Mouse (Mus musculus): Measurements from ENCODE around the gene 4921536K21Rik. TPM values are rescaled to one million over a fixed set of nuclear protein-coding genes. Genes with fewer than 3 reads are reported as not detected.

Gene 4921536K21Rik
- total and polyA plus RNA-seq, 3 experiments = 0.08 to 0.40 TPM; not detected in 1

- Histone ChIP-seq H3K27me3 (ENCODE audit: control insufficient read depth in 1 of 2, insufficient read depth in 2 of 2, low read length in 2 of 2) (peaks cover 1 to 7% of the 10 kb centered on the region in 2 experiments; a peak in 2 of 4 replicates), H3K4me1 (ENCODE audit: control insufficient read depth in 1 of 2, insufficient read depth in 2 of 2, low read length in 2 of 2) (peaks cover 3 to 17% of the 10 kb centered on the region in 2 experiments; a peak in 3 of 4 replicates), H3K36me3 (ENCODE audit: control insufficient read depth in 1 of 2, insufficient read depth in 2 of 2, low read length in 2 of 2) (peaks cover 0 to 16% of the 10 kb centered on the region in 2 experiments; a peak in 2 of 4 replicates), H3K9ac (ENCODE audit: control insufficient read depth, low read depth, low read length, poor library complexity, severe bottlenecking) (no peak overlapping the region), H3K9me3 (replicated peaks; ENCODE audit: insufficient read depth, low read length) (no peaks in the 10 kb centered on the region), H3K4me3 (ENCODE audit: control insufficient read depth in 1 of 2, insufficient read depth in 1 of 2, low read depth in 2 of 2, low read length in 2 of 2) (no peak overlapping the region), H3K27ac (ENCODE audit: control insufficient read depth, low read depth, low read length) (no peak overlapping the region), H3K79me2 (ENCODE audit: control insufficient read depth, insufficient read depth, low read length, poor library complexity) (no peaks in the 10 kb centered on the region)
- TF ChIP-seq POLR2A (IDR thresholded peaks at IDR 0.05; ENCODE audit: control insufficient read depth in 1 of 2, insufficient read depth in 1 of 2, low read depth in 1 of 2, low read length in 2 of 2, poor library complexity in 1 of 2) (no peak), USF2 (IDR thresholded peaks at IDR 0.05; ENCODE audit: borderline replicate concordance in 1 of 2, insufficient read depth in 1 of 2, low read depth in 1 of 2, low read length in 2 of 2) (no peak), ETS1 (IDR thresholded peaks at IDR 0.05; ENCODE audit: low read depth, low read length) (0 out of 2 replicates have a peak, but pooled peaks have one; percentile 9), TBP (IDR thresholded peaks at IDR 0.05; ENCODE audit: low read depth, low read length) (no peak), ZKSCAN1 (IDR thresholded peaks at IDR 0.05; ENCODE audit: low read depth, low read length) (no peak), TAL1 (IDR thresholded peaks at IDR 0.05; ENCODE audit: low read length) (peak; percentile 86), EP300 (IDR thresholded peaks at IDR 0.05; ENCODE audit: low read depth in 1 of 2, low read length in 2 of 2) (peak in 1 of 2 experiments; percentile 60; a peak in 2 of 4 replicates), GATA1 (IDR thresholded peaks at IDR 0.05; ENCODE audit: low read depth, low read length) (peak; percentile 71), ZC3H11A (IDR thresholded peaks at IDR 0.05; ENCODE audit: low read depth, low read length) (no peak), NELFE (IDR thresholded peaks at IDR 0.05; ENCODE audit: low read depth, low read length) (no peak), RCOR1 (IDR thresholded peaks at IDR 0.05; ENCODE audit: low read depth, low read length) (0 out of 2 replicates have a peak, but pooled peaks have one; percentile 16), TCF12 (IDR thresholded peaks at IDR 0.05; ENCODE audit: low read depth, low read length) (peak; percentile 75)
- peak; percentile 88 for DNase-seq (ENCODE audit: low read depth, low spot score)
These were observed 7.6 kb downstream of the 4921536K21Rik start for GRCm38 (mm10) chr11:3887331-3887730.

GRCm38 (mm10) chr11:3883711-3884110 is 11.2 kb downstream of the 4921536K21Rik start:
- peaks cover 3 to 17% of the 10 kb centered on the region in 2 experiments; a peak in 3 of 4 replicates for H3K4me1 ChIP-seq (ENCODE audit: control insufficient read depth in 1 of 2, insufficient read depth in 2 of 2, low read length in 2 of 2)

More at GRCm38 (mm10) chr11:3883711-3884110, 11.2 kb downstream of the 4921536K21Rik start:
- Histone ChIP-seq H3K9me3 (replicated peaks; ENCODE audit: insufficient read depth, low read length) (no peaks in the 10 kb centered on the region), H3K27ac (ENCODE audit: control insufficient read depth, low read depth, low read length) (no peak overlapping the region), H3K4me3 (ENCODE audit: control insufficient read depth in 1 of 2, insufficient read depth in 1 of 2, low read depth in 2 of 2, low read length in 2 of 2) (no peak overlapping the region), H3K9ac (ENCODE audit: control insufficient read depth, low read depth, low read length, poor library complexity, severe bottlenecking) (no peak overlapping the region), H3K79me2 (ENCODE audit: control insufficient read depth, insufficient read depth, low read length, poor library complexity) (no peaks in the 10 kb centered on the region), H3K36me3 (ENCODE audit: control insufficient read depth in 1 of 2, insufficient read depth in 2 of 2, low read length in 2 of 2) (peaks cover 0 to 16% of the 10 kb centered on the region in 2 experiments; a peak in 2 of 4 replicates), H3K27me3 (ENCODE audit: control insufficient read depth in 1 of 2, insufficient read depth in 2 of 2, low read length in 2 of 2) (peaks cover 6 to 10% of the 10 kb centered on the region in 2 experiments; a peak in 2 of 4 replicates)
- TF ChIP-seq POLR2A (IDR thresholded peaks at IDR 0.05; ENCODE audit: control insufficient read depth in 1 of 2, insufficient read depth in 1 of 2, low read depth in 1 of 2, low read length in 2 of 2, poor library complexity in 1 of 2) (no peak), E2F4 (IDR thresholded peaks at IDR 0.05; ENCODE audit: borderline replicate concordance, low read depth, low read length) (no peak), RAD21 (IDR thresholded peaks at IDR 0.05; ENCODE audit: low read depth, low read length) (no peak), UBTF (IDR thresholded peaks at IDR 0.05; ENCODE audit: borderline replicate concordance, insufficient read depth, low read depth, low read length) (no peak), JUND (IDR thresholded peaks at IDR 0.05; ENCODE audit: low read depth, low read length) (no peak), MAFK (IDR thresholded peaks at IDR 0.05; ENCODE audit: borderline replicate concordance, low read depth, low read length) (no peak), MEF2A (IDR thresholded peaks at IDR 0.05; ENCODE audit: extremely low read depth, insufficient replicate concordance, low read depth, low read length, poor library complexity, severe bottlenecking) (no peak), ZC3H11A (IDR thresholded peaks at IDR 0.05; ENCODE audit: low read depth, low read length) (no peak), SMC3 (IDR thresholded peaks at IDR 0.05; ENCODE audit: low read depth, low read length) (no peak), MAZ (IDR thresholded peaks at IDR 0.05; ENCODE audit: low read depth, low read length) (no peak), USF1 (IDR thresholded peaks at IDR 0.05; ENCODE audit: low read depth, low read length) (no peak), USF2 (IDR thresholded peaks at IDR 0.05; ENCODE audit: borderline replicate concordance in 1 of 2, insufficient read depth in 1 of 2, low read depth in 1 of 2, low read length in 2 of 2) (no peak), GATA1 (IDR thresholded peaks at IDR 0.05; ENCODE audit: low read depth, low read length) (no peak), CHD1 (IDR thresholded peaks at IDR 0.05; ENCODE audit: low read depth, low read length) (no peak), TCF12 (IDR thresholded peaks at IDR 0.05; ENCODE audit: low read depth, low read length) (no peak), EP300 (IDR thresholded peaks at IDR 0.05; ENCODE audit: low read depth in 1 of 2, low read length in 2 of 2) (no peak), NELFE (IDR thresholded peaks at IDR 0.05; ENCODE audit: low read depth, low read length) (no peak)
- peak; percentile 46 for DNase-seq (ENCODE audit: low read depth, low spot score)

All from MEL (cell line).